Mouse (Mus musculus) kidney, adult 2 months (tissue): ENCODE measurements at regions not wholly inside any gene's neighbourhood (a gene's known extent, or its start where the extent isn't known, plus 50 kb on each side); places are given as distances from the start of the nearest gene placed in this dataset.

ENCODE experiments used
- CTCF ChIP-seq: fragments of 200-500 bp; conservative IDR thresholded peaks from 2 replicates; pipeline ENCODE4 v1.5.1; 2011; ENCODE audit warnings: low read depth, mild to moderate bottlenecking, control low read depth, low read length, moderate library complexity, mixed read lengths; ENCODE audit not compliant: insufficient read depth, insufficient read length
- POLR2A ChIP-seq: fragments of 200-500 bp; IDR thresholded peaks from one replicate; pipeline ENCODE4 v1.6.1; 2011; ENCODE audit warnings: low read depth, low read length, control low read depth

DNA sequence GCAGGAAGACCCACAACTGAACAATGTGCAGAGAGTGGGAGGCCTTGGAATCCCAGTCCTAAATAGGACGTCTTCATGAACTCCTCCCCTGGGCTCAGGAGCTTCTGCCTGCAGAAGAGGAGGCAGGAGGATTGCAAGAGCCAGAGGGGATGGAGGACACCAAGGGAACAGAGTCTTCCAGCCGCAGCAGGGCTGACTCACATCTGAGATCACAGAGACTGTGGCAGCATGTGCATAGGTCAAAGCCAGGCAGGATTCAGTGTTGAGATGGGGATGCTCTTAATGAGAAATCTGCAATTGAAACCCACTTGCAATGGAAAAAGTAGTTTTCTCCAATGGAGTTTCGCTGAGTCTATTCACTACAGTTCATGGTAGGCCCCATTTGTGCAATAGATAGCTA is 175.9 kb downstream of the Kcnrg start:
- TF ChIP-seq POLR2A (no peak), CTCF (no peak)
